8 mouse cellular contexts compared by ENCODE assay signal in genomic region chr10:29146858-29147640, GRCm38 (mm10). TPM values are rescaled to one million over a fixed set of nuclear protein-coding genes. Genes with fewer than 3 reads are reported as not detected.
DNase-seq lines count a peak whose midpoint lies in the region; ATAC-seq and TF ChIP-seq lines count a peak whose summit lies in the region.

No protein-coding gene starts in this region.

- no peaks in the 10 kb centered on the region for H3K36me3 ChIP-seq in hindbrain, embryonic 11.5 days (ENCODE audit: control insufficient read depth, insufficient read depth, low read length)
- no peaks in the 10 kb centered on the region for H3K36me3 ChIP-seq in lung, embryonic 14.5 days (ENCODE audit: insufficient read depth)

- no peak for TF ChIP-seq CTCF in lung, embryonic 14.5 days (IDR thresholded peaks at IDR 0.05; ENCODE audit: low read depth)

- H3K27ac ChIP-seq in hindbrain, embryonic 11.5 days (ENCODE audit: low read depth, low read length) = peak overlapping the region; percentile 95
- H3K27ac ChIP-seq in lung, embryonic 14.5 days (ENCODE audit: low read depth) = no peak overlapping the region

- no peaks in the 10 kb centered on the region for H3K9me3 ChIP-seq in hindbrain, embryonic 11.5 days (ENCODE audit: control insufficient read depth, low read length)
- H3K9me3 ChIP-seq in lung, embryonic 14.5 days (ENCODE audit: low read depth, low read length) = no peaks in the 10 kb centered on the region

- H3K4me2 ChIP-seq in hindbrain, embryonic 11.5 days (replicated peaks; ENCODE audit: low read depth, low read length) = peak overlapping the region; percentile 86
- peak overlapping the region; percentile 89 for H3K4me2 ChIP-seq in lung, embryonic 14.5 days

- peak overlapping the region; percentile 83 for H3K9ac ChIP-seq in hindbrain, embryonic 11.5 days (ENCODE audit: low read depth, low read length)
- no peak overlapping the region for H3K9ac ChIP-seq in lung, embryonic 14.5 days

- WGBS in hindbrain, embryonic 11.5 days = under 1% methylated on average over 47 of the region's 65 CpGs
- under 1% methylated on average over 62 of the region's 65 CpGs for WGBS in lung, embryonic 14.5 days

- peak; percentile 81 for ATAC-seq in hindbrain, embryonic 11.5 days (ENCODE audit: low FRiP score)
- peak; percentile 95 for ATAC-seq in lung, embryonic 14.5 days (ENCODE audit: insufficient read depth)

- peak; percentile 52 for DNase-seq in WW6 (ENCODE audit: low read depth, low spot score)
- DNase-seq in cerebellum, adult 9-11 months = peak; percentile 87
- DNase-seq in frontal cortex, postnatal 10 days (ENCODE audit: low spot score in 2 of 2) = peak; percentile 63 to 80
- DNase-seq in hindbrain, embryonic 11.5 days (ENCODE audit: low spot score) = peak; percentile 87
- DNase-seq in layer of hippocampus, postnatal 10 days (ENCODE audit: low spot score in 2 of 2) = peak; percentile 78 to 86
- peak; percentile 92 for DNase-seq in lung, embryonic 14.5 days
- DNase-seq in ovary, postnatal 36 days (ENCODE audit: low spot score) = peak; percentile 85
- DNase-seq in urinary bladder, postnatal 14 days (ENCODE audit: low spot score) = peak; percentile 81

- no peaks in the 10 kb centered on the region for H3K27me3 ChIP-seq in hindbrain, embryonic 11.5 days (ENCODE audit: control insufficient read depth, insufficient read depth, low read length)
- peaks cover 47% of the 10 kb centered on the region for H3K27me3 ChIP-seq in lung, embryonic 14.5 days (ENCODE audit: insufficient read depth, low read length)

- no peaks in the 10 kb centered on the region for H3K4me1 ChIP-seq in hindbrain, embryonic 11.5 days (replicated peaks; ENCODE audit: control insufficient read depth, insufficient read depth, low read length)
- peaks cover 3% of the 10 kb centered on the region; the same call in 1 of the 2 replicates for H3K4me1 ChIP-seq in lung, embryonic 14.5 days (ENCODE audit: insufficient read depth)

- H3K4me3 ChIP-seq in hindbrain, embryonic 11.5 days (ENCODE audit: low read depth, low read length) = peak overlapping the region; percentile 76
- peak overlapping the region; percentile 44 for H3K4me3 ChIP-seq in lung, embryonic 14.5 days (ENCODE audit: low read depth, low read length)

RNA-seq across cellular contexts. Expression of gene Soga3, which starts 3.4 kb away (rescaled TPM):
- 35.8 and 42.6 TPM in 2 replicates for polyA plus RNA-seq in hindbrain, embryonic 11.5 days (2014; fragmentation: Nextera tagmentation; extraction: Ambion mirVana)
- total RNA-seq in layer of hippocampus, postnatal 10 days (2021) = 100 to 1,000 TPM; 171 to 188 TPM
- 0.19 and 0.29 TPM in 2 replicates for polyA plus RNA-seq in lung, embryonic 14.5 days (2014; fragmentation: Nextera tagmentation; extraction: Ambion mirVana)

RNA-seq across cellular contexts. Expression of gene Gm49353, which starts 51.7 kb away (rescaled TPM):
- polyA plus RNA-seq in hindbrain, embryonic 11.5 days (2014; fragmentation: Nextera tagmentation; extraction: Ambion mirVana) = 5.0 and 9.9 TPM in 2 replicates
- 10 to 100 TPM; 20.5 to 36.9 TPM for total RNA-seq in layer of hippocampus, postnatal 10 days (2021)
- polyA plus RNA-seq in lung, embryonic 14.5 days (2014; fragmentation: Nextera tagmentation; extraction: Ambion mirVana) = not detected in 2 replicates

Comparison
In these comparisons a context has a peak if more than half of its experiments do, and no peak if none do; other contexts are left out.
1. RNA of gene Soga3, which starts 3.4 kb away (polyA plus RNA-seq): 35.8 to 42.6 TPM in hindbrain, embryonic 11.5 days; 0.19 to 0.29 TPM in lung, embryonic 14.5 days; every median in the first group is over 10 times any median in the second.
2. Peak in every context shown above with its lines, with median percentiles within 50 percentile points of each other: DNase-seq.